ENCODE assay signal across 8 mouse cellular contexts in genomic region chr16:18343778-18344177, GRCm38 (mm10). TPM values are rescaled to one million over a fixed set of nuclear protein-coding genes. Genes with fewer than 3 reads are reported as not detected.
DNase-seq lines count a peak whose midpoint lies in the region; ATAC-seq lines count a peak whose summit lies in the region.

No protein-coding gene starts in this region.

- ATAC-seq in hindbrain, embryonic 15.5 days (ENCODE audit: low FRiP score, low read depth), result peak; percentile 93

- peak overlapping the region; percentile 50 for H3K4me3 ChIP-seq in hindbrain, embryonic 15.5 days

- peak overlapping the region; percentile 68 for H3K27ac ChIP-seq in hindbrain, embryonic 15.5 days (replicated peaks)

- H3K4me2 ChIP-seq in hindbrain, embryonic 15.5 days, result peak overlapping the region; percentile 67

- WGBS in hindbrain, embryonic 15.5 days, result 0% methylated on average over 37 of the region's 38 CpGs

- no peaks in the 10 kb centered on the region for H3K36me3 ChIP-seq in hindbrain, embryonic 15.5 days

- peak overlapping the region; percentile 44 for H3K9ac ChIP-seq in hindbrain, embryonic 15.5 days

- H3K9me3 ChIP-seq in hindbrain, embryonic 15.5 days, result no peaks in the 10 kb centered on the region

- DNase-seq in R1 (ENCODE audit: low read depth, low spot score), result peak; percentile 96
- peak; percentile 96 to 98 for DNase-seq in cerebellum, postnatal 25 days
- DNase-seq in frontal cortex, postnatal 25 days (ENCODE audit: low spot score in 2 of 2), result peak; percentile 96
- peak; percentile 96 for DNase-seq in left cerebral cortex, adult 11 months (ENCODE audit: low spot score)
- peak; percentile 97 to 98 for DNase-seq in lung, postnatal 4 days
- peak; percentile 86 for DNase-seq in retina, postnatal 7 days (ENCODE audit: low read depth, low spot score)
- DNase-seq in urinary bladder, adult 2 months (ENCODE audit: low spot score), result peak; percentile 96

- H3K27me3 ChIP-seq in hindbrain, embryonic 15.5 days, result no peaks in the 10 kb centered on the region

- peaks cover 41% of the 10 kb centered on the region for H3K4me1 ChIP-seq in hindbrain, embryonic 15.5 days (replicated peaks)

RNA-seq across cellular contexts. Expression of gene Tango2, which starts 4.1 kb away (rescaled TPM):
- 92.5 and 94.0 TPM in 2 replicates for polyA plus RNA-seq in hindbrain, embryonic 15.5 days (2015; fragmentation: Nextera tagmentation; extraction: Ambion mirVana)
- polyA plus RNA-seq in urinary bladder, adult 2 months (2012; rRNA removed), result 36.6 and 43.0 TPM in 2 replicates

RNA-seq across cellular contexts. Expression of gene Arvcf, which starts 4.2 kb away (rescaled TPM):
- polyA plus RNA-seq in hindbrain, embryonic 15.5 days (2015; fragmentation: Nextera tagmentation; extraction: Ambion mirVana), result 78.7 and 81.3 TPM in 2 replicates
- polyA plus RNA-seq in urinary bladder, adult 2 months (2012; rRNA removed), result 15.6 and 17.3 TPM in 2 replicates

RNA-seq across cellular contexts. Expression of gene Dgcr8, which starts 54.7 kb away (rescaled TPM):
- 29.5 and 30.9 TPM in 2 replicates for polyA plus RNA-seq in hindbrain, embryonic 15.5 days (2015; fragmentation: Nextera tagmentation; extraction: Ambion mirVana)
- 24.7 and 25.8 TPM in 2 replicates for polyA plus RNA-seq in urinary bladder, adult 2 months (2012; rRNA removed)

Comparison
In these comparisons a context has a peak if more than half of its experiments do, and no peak if none do; other contexts are left out.
1. Peak in every context shown above with its lines: DNase-seq, ATAC-seq, H3K4me3 ChIP-seq and H3K27ac ChIP-seq.